Mouse (Mus musculus) limb, embryonic 12.5 days (tissue): ENCODE measurements at regions not wholly inside any gene's neighbourhood (a gene's known extent, or its start where the extent isn't known, plus 50 kb on each side); places are given as distances from the start of the nearest gene placed in this dataset.

Experiments used
- ATAC-seq: fragments of 200-750 bp; cut with Nextera tagmentation; 2 replicates; pipeline ENCODE4 v1.8.0; 2017; ENCODE audit warnings: low read depth, moderate TSS enrichment; ENCODE audit not compliant: insufficient number of reproducible peaks, insufficient read depth, low FRiP score, low TSS enrichment
- H3K27ac ChIP-seq: fragments of 300-500 bp; sonication (generic); 2 replicates; pipeline ENCODE4 v1.5.1; 2016; ENCODE audit warnings: mild to moderate bottlenecking, moderate library complexity
- H3K27me3 ChIP-seq: fragments of 300-500 bp; sonication (generic); 2 replicates; pipeline ENCODE4 v1.6.1; 2016; ENCODE audit warnings: mild to moderate bottlenecking, moderate library complexity
- H3K36me3 ChIP-seq: fragments of 300-500 bp; sonication (generic); 2 replicates; pipeline ENCODE4 v1.6.1; 2016; ENCODE audit warnings: mild to moderate bottlenecking, moderate library complexity
- H3K4me1 ChIP-seq: fragments of 300-500 bp; sonication (generic); replicated peaks from 2 replicates; pipeline ENCODE4 v1.6.1; 2016
- H3K4me2 ChIP-seq: fragments of 300-500 bp; sonication (generic); 2 replicates; pipeline ENCODE4 v1.6.1; 2016; ENCODE audit warnings: mild to moderate bottlenecking, moderate library complexity
- H3K4me3 ChIP-seq: fragments of 300-500 bp; sonication (generic); replicated peaks from 2 replicates; pipeline ENCODE4 v1.5.1; 2016; ENCODE audit warnings: mild to moderate bottlenecking
- H3K9ac ChIP-seq: fragments of 300-500 bp; sonication (generic); replicated peaks from 2 replicates; pipeline ENCODE4 v1.6.1; 2016; ENCODE audit warnings: mild to moderate bottlenecking, moderate library complexity
- H3K9me3 ChIP-seq: fragments of 300-500 bp; sonication (generic); 2 replicates; pipeline ENCODE4 v1.6.1; 2016; ENCODE audit warnings: mild to moderate bottlenecking, moderate library complexity
- WGBS: fragments of 180-500 bp; shearing (Covaris S2); methylation state at CpG from one replicate; pipeline ENCODE4 v1.1.7; 2016; 5-methylcytosine and 5-hydroxymethylcytosine counted together

DNA sequence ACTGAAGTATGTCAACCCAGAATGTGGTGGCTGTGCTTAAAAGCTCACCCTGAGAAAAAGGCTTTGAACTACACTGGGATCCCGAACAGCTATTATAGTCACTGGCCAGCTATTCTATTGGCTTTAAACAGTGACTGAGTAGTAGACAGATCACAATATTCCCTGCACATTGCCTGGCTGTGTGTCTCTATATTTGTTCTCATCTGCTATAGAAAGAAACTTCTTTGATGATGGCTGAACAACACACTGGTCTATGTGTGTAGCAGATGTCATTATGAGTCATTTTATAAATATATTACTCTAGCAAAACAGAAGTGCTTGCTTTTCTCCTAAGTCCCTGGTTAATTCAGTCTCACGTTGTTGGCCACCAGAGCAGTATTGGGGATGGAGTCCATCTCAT, 152.1 kb upstream of the Slco6d1 start:
- Histone ChIP-seq H3K27me3 (no peaks in the 10 kb centered on the region), H3K4me1 (no peaks in the 10 kb centered on the region), H3K9ac (no peak overlapping the region), H3K9me3 (no peaks in the 10 kb centered on the region), H3K4me3 (no peak overlapping the region), H3K4me2 (no peak overlapping the region), H3K36me3 (no peaks in the 10 kb centered on the region), H3K27ac (no peak overlapping the region)
- no peak for ATAC-seq
- WGBS, result 82% methylated on average over 2 of the region's 2 CpGs

GRCm38 (mm10) chr1:98270212-98270611, 150.7 kb upstream of the Slco6d1 start:
- Histone ChIP-seq H3K9me3 (no peaks in the 10 kb centered on the region), H3K27ac (no peak overlapping the region), H3K36me3 (no peaks in the 10 kb centered on the region), H3K4me2 (no peak overlapping the region), H3K4me1 (no peaks in the 10 kb centered on the region), H3K4me3 (no peak overlapping the region), H3K9ac (no peak overlapping the region), H3K27me3 (no peaks in the 10 kb centered on the region)
- ATAC-seq, result no peak
- WGBS, result 68% methylated on average over 1 of the region's 1 CpGs

GRCm38 (mm10) chr1:98273966-98274616, 146.8 kb upstream of the Slco6d1 start:
- H3K9me3 ChIP-seq, result no peaks in the 10 kb centered on the region
- WGBS, result 74% methylated on average over 6 of the region's 6 CpGs
- no peaks in the 10 kb centered on the region for H3K4me1 ChIP-seq
- no peaks in the 10 kb centered on the region for H3K27me3 ChIP-seq
- no peaks in the 10 kb centered on the region for H3K36me3 ChIP-seq
- H3K4me3 ChIP-seq, result no peak overlapping the region
- no peak overlapping the region for H3K4me2 ChIP-seq
- no peak overlapping the region for H3K27ac ChIP-seq
- H3K9ac ChIP-seq, result no peak overlapping the region
- no peak for ATAC-seq

DNA sequence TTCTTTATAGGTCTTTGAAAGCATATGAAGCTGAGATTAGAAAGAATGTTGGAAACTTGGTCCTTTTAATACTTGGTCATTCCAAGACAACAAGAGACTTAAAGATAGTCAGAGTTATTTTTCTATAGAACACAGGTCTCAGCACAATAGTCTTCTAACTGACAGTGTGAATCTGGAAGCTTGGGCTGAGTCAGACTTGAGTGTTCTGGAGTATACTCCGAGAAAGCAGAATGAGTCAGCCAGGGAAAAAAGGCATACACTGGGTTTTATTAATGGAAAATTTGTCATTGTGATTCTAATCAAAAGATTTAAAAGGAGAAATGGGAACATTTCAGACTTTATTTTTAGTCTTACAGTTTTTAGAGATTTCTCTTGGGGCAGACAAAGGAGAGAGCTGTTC, 145.4 kb upstream of the Slco6d1 start:
- no peak overlapping the region for H3K4me3 ChIP-seq
- WGBS, result 84% methylated on average over 1 of the region's 1 CpGs
- ATAC-seq, result no peak

GRCm38 (mm10) chr1:98279446-98280048, 141.4 kb upstream of the Slco6d1 start:
- H3K36me3 ChIP-seq, result no peaks in the 10 kb centered on the region
- no peak overlapping the region for H3K27ac ChIP-seq
- H3K4me3 ChIP-seq, result no peak overlapping the region
- no peak overlapping the region for H3K9ac ChIP-seq
- H3K4me2 ChIP-seq, result no peak overlapping the region
- H3K4me1 ChIP-seq, result no peaks in the 10 kb centered on the region
- WGBS, result 70% methylated on average over 2 of the region's 2 CpGs
- H3K9me3 ChIP-seq, result no peaks in the 10 kb centered on the region
- no peak for ATAC-seq
- no peaks in the 10 kb centered on the region for H3K27me3 ChIP-seq

More for the DNA sequence above, 145.4 kb upstream of the Slco6d1 start:
- Histone ChIP-seq H3K9ac (no peak overlapping the region), H3K4me2 (no peak overlapping the region), H3K36me3 (no peaks in the 10 kb centered on the region), H3K27me3 (no peaks in the 10 kb centered on the region), H3K4me1 (no peaks in the 10 kb centered on the region), H3K9me3 (no peaks in the 10 kb centered on the region), H3K27ac (no peak overlapping the region)

- H3K36me3 ChIP-seq, result no peaks in the 10 kb centered on the region
- H3K4me3 ChIP-seq, result no peak overlapping the region
- ATAC-seq, result no peak
- 67% methylated on average over 9 of the region's 9 CpGs for WGBS
- H3K9ac ChIP-seq, result no peak overlapping the region
- no peak overlapping the region for H3K27ac ChIP-seq
- H3K4me2 ChIP-seq, result no peak overlapping the region
- no peaks in the 10 kb centered on the region for H3K27me3 ChIP-seq
- no peaks in the 10 kb centered on the region for H3K4me1 ChIP-seq
- no peaks in the 10 kb centered on the region for H3K9me3 ChIP-seq
These were observed 140.5 kb upstream of the Slco6d1 start for GRCm38 (mm10) chr1:98280263-98281052.

DNA sequence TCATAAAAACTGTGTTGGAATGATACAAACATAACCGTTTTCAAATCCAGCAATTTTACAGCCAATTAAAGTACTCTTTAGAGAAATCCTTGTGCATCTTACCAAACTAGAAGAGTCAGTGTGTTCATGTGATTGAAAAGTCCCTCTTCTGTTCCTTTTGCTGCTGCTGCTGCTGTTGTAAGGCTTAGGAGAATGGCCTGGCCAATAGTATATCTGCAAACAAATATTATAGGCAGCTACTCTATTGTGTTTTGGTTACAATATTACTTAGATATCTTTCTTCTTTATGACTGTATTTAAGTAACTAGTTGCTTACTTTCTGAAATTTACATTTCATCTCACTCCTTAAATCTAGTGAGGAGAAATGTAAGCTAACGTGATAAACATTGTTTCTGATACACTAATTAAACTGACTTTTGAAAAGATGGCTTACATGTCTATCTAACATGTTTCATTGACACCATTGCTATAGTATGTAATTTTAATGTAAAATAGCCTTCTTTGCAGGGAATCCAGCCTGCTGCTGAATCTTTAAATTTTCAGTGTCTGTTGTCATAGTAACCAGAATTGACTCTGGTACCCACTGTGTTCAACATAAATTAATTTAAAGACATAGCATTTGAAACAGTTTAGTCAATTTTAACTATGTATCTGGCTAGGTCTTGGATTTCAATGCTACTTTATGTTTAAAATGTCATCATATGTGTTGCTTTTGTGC, 139.7 kb upstream of the Slco6d1 start:
- no peak overlapping the region for H3K4me2 ChIP-seq
- H3K36me3 ChIP-seq, result no peaks in the 10 kb centered on the region
- no peak overlapping the region for H3K9ac ChIP-seq
- no peak overlapping the region for H3K4me3 ChIP-seq
- 66% methylated on average over 2 of the region's 2 CpGs for WGBS
- H3K4me1 ChIP-seq, result no peaks in the 10 kb centered on the region
- no peaks in the 10 kb centered on the region for H3K27me3 ChIP-seq
- H3K27ac ChIP-seq, result no peak overlapping the region
- no peaks in the 10 kb centered on the region for H3K9me3 ChIP-seq
- ATAC-seq, result no peak

GRCm38 (mm10) chr1:98281771-98282149, 139.2 kb upstream of the Slco6d1 start:
- ATAC-seq, result no peak
- WGBS, result 75% methylated on average over 2 of the region's 2 CpGs
- no peaks in the 10 kb centered on the region for H3K27me3 ChIP-seq
- no peaks in the 10 kb centered on the region for H3K9me3 ChIP-seq
- H3K9ac ChIP-seq, result no peak overlapping the region
- H3K4me2 ChIP-seq, result no peak overlapping the region
- H3K4me1 ChIP-seq, result no peaks in the 10 kb centered on the region
- H3K36me3 ChIP-seq, result no peaks in the 10 kb centered on the region
- H3K27ac ChIP-seq, result no peak overlapping the region
- no peak overlapping the region for H3K4me3 ChIP-seq

DNA sequence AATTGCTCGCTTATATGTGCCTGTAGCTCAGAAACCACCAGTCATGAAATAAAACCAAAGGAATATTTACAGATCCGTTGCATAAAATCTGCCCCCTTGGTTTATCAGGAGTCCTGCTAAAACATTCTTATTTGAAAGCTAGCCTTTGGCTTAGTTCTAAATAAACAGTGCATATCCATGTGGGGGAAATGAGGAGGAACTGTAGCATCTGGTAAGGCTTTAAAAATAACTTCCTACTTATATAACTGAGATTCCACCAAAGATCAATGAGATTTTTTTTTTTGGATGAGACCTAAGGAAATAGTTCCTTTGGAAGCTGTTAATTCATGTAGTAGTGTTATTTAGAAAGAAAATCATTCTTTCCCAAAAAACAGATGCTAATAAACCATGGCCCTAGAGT, 117.8 kb upstream of the Slco6d1 start:
- no peaks in the 10 kb centered on the region for H3K4me1 ChIP-seq
- no peak for ATAC-seq
- H3K36me3 ChIP-seq, result no peaks in the 10 kb centered on the region
- H3K27me3 ChIP-seq, result no peaks in the 10 kb centered on the region
- 74% methylated on average over 2 of the region's 2 CpGs for WGBS
- no peaks in the 10 kb centered on the region for H3K9me3 ChIP-seq
- H3K27ac ChIP-seq, result no peak overlapping the region
- H3K4me3 ChIP-seq, result no peak overlapping the region
- H3K9ac ChIP-seq, result no peak overlapping the region
- H3K4me2 ChIP-seq, result no peak overlapping the region

GRCm38 (mm10) chr1:98306363-98306762, 114.6 kb upstream of the Slco6d1 start:
- H3K27me3 ChIP-seq, result no peaks in the 10 kb centered on the region
- WGBS, result 94% methylated on average over 1 of the region's 1 CpGs
- no peaks in the 10 kb centered on the region for H3K4me1 ChIP-seq
- ATAC-seq, result no peak
- no peaks in the 10 kb centered on the region for H3K9me3 ChIP-seq
- no peaks in the 10 kb centered on the region for H3K36me3 ChIP-seq
- no peak overlapping the region for H3K9ac ChIP-seq
- H3K27ac ChIP-seq, result no peak overlapping the region
- no peak overlapping the region for H3K4me2 ChIP-seq
- no peak overlapping the region for H3K4me3 ChIP-seq

- ATAC-seq, result peak; percentile 56; the same call in 1 of the 2 replicates
- no peaks in the 10 kb centered on the region for H3K4me1 ChIP-seq
- no peak overlapping the region for H3K4me2 ChIP-seq
- WGBS, result 93% methylated on average over 2 of the region's 2 CpGs
- H3K27me3 ChIP-seq, result no peaks in the 10 kb centered on the region
- H3K4me3 ChIP-seq, result no peak overlapping the region
- no peak overlapping the region for H3K27ac ChIP-seq
- H3K36me3 ChIP-seq, result no peaks in the 10 kb centered on the region
- no peaks in the 10 kb centered on the region for H3K9me3 ChIP-seq
- no peak overlapping the region for H3K9ac ChIP-seq
These were observed 113.4 kb upstream of the Slco6d1 start for GRCm38 (mm10) chr1:98307519-98307918.
